In the genomic region with DNA sequence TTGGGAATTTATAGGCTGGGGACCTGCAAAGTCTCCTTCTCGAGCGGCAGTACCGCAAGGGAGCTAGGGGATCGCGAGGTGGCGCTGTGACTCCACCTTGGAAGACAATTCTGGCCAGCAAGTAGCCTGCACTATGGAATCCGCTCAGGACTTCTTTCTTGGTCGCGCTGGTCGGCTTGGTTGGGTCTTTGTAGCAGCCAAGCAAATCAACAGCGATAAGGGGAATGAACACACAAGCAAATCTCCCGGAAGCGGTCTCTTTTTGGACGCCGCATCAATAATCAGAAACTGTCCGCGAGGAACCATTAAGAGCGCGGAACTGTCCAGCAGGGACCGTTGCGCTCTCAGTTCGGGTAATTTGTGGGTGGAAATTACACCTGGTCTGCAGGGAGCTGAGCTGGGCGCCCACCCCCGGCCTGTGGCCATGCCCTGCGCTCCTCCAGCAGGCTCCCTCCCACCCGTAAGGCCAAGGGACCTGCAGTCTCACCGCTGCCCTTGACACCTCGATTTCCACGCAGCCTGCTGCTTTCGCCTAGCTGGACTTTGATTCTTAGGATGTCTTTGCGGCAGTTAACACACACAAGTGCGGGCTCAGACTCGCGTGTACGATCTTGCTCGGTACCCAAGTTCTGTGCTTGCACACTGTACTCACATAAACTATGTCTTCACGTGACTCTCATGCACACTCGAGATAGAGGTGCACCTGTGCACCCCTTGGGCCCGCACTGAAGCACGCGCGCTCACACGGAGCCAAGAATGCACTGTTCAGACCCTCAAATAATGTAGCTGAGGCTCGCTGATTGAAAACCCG, we compare ENCODE assay signal across 8 mouse cellular contexts. TPM values are rescaled to one million over a fixed set of nuclear protein-coding genes. Genes with fewer than 3 reads are reported as not detected.
DNase-seq lines count a peak whose midpoint lies in the region; ATAC-seq and TF ChIP-seq lines count a peak whose summit lies in the region.

No protein-coding gene starts in this region.

- TF ChIP-seq POLR2A in olfactory bulb, adult 2 months (IDR thresholded peaks at IDR 0.05; ENCODE audit: insufficient read depth, low read depth, low read length), result no peak

- H3K4me1 ChIP-seq in forebrain, embryonic 14.5 days (ENCODE audit: control insufficient read depth, insufficient read depth, low read length), result peaks cover 12% of the 10 kb centered on the region
- peaks cover 14% of the 10 kb centered on the region for H3K4me1 ChIP-seq in olfactory bulb, adult 2 months (ENCODE audit: control insufficient read depth, insufficient read depth, low read length)

- intact Hi-C loops in heart, postnatal 14 days (cut with DNase I), result loop anchor here (1.0 to 10.0 kb wide), 3 partner anchors 397 to 1274 kb away; no protein-coding TSS in a partner anchor

- H3K9me3 ChIP-seq in forebrain, embryonic 14.5 days (replicated peaks; ENCODE audit: control insufficient read depth, low read length), result no peaks in the 10 kb centered on the region

- ATAC-seq in forebrain, embryonic 14.5 days, result peak; percentile 91

- H3K27ac ChIP-seq in forebrain, embryonic 14.5 days (ENCODE audit: low read depth, low read length), result no peak overlapping the region
- H3K27ac ChIP-seq in olfactory bulb, adult 2 months (ENCODE audit: insufficient read depth, low read depth, low read length), result no peak overlapping the region

- H3K9ac ChIP-seq in forebrain, embryonic 14.5 days (ENCODE audit: low read length), result peak overlapping the region; percentile 50; the same call in 1 of the 2 replicates

- H3K4me2 ChIP-seq in forebrain, embryonic 14.5 days (ENCODE audit: low read length), result peak overlapping the region; percentile 82

- TF ChIP-seq CTCF in olfactory bulb, adult 2 months (IDR thresholded peaks at IDR 0.05; ENCODE audit: insufficient read depth, low read depth, low read length), result peak; percentile 94

- under 1% methylated on average over 45 of the region's 45 CpGs for WGBS in forebrain, embryonic 14.5 days
- WGBS in olfactory bulb, adult 2 months, result 1% methylated on average over 45 of the region's 45 CpGs

- no peaks in the 10 kb centered on the region for H3K36me3 ChIP-seq in forebrain, embryonic 14.5 days (ENCODE audit: control insufficient read depth, insufficient read depth, low read length)

- peaks cover 55% of the 10 kb centered on the region for H3K27me3 ChIP-seq in forebrain, embryonic 14.5 days (replicated peaks; ENCODE audit: control insufficient read depth, insufficient read depth, low read length)

- peak; percentile 84 for DNase-seq in CD4-positive, CD25-positive, alpha-beta regulatory T cell, adult 2 months (ENCODE audit: low read depth, low spot score)
- peak; percentile 32 for DNase-seq in c-Kit-positive CD71-positive TER-119-negative erythroid progenitor cells, embryonic 14.5 days (ENCODE audit: low read depth)
- peak; percentile 95 for DNase-seq in forebrain, embryonic 14.5 days (ENCODE audit: low spot score)
- DNase-seq in heart, postnatal 14 days, result peak; percentile 89 to 92
- DNase-seq in layer of hippocampus, adult 18-20 months (ENCODE audit: low spot score in 2 of 2), result peak; percentile 75 to 87
- DNase-seq in lung, adult 18-20 months, result peak; percentile 80 to 83
- peak; percentile 41 to 52 for DNase-seq in thymus, adult 18-20 months

- peak overlapping the region; percentile 37 for H3K4me3 ChIP-seq in forebrain, embryonic 14.5 days (ENCODE audit: low read depth, low read length)
- H3K4me3 ChIP-seq in olfactory bulb, adult 2 months (ENCODE audit: insufficient read depth, low read depth, low read length), result peak overlapping the region; percentile 23

RNA-seq across cellular contexts. Expression of a gene that starts 5.9 kb away (rescaled TPM):
- 30.7 and 37.6 TPM in 2 replicates for polyA plus RNA-seq in forebrain, embryonic 14.5 days (2014; fragmentation: Nextera tagmentation; extraction: Ambion mirVana)
- total RNA-seq in heart, postnatal 14 days (2021), result 10 to 100 TPM; 19.7 to 22.8 TPM
- 1 to 10 TPM; 2.7 TPM for total RNA-seq in layer of hippocampus, adult 18-20 months (2021)
- not detected in 2 replicates for polyA plus RNA-seq in olfactory bulb, adult 2 months (2012; ENCODE audit: insufficient read depth, insufficient read length, low replicate concordance, missing spikeins)

Comparison
In these comparisons a context has a peak if more than half of its experiments do, and no peak if none do; other contexts are left out.
1. DNase-seq: peak in every context shown above with its lines; median percentile 95 in forebrain, embryonic 14.5 days; 90 in heart, postnatal 14 days; 84 in CD4-positive, CD25-positive, alpha-beta regulatory T cell, adult 2 months; 82 in lung, adult 18-20 months; 81 in layer of hippocampus, adult 18-20 months; 46 in thymus, adult 18-20 months; 32 in c-Kit-positive CD71-positive TER-119-negative erythroid progenitor cells, embryonic 14.5 days.
2. RNA of a gene that starts 5.9 kb away (total RNA-seq): 19.7 to 22.8 TPM in heart, postnatal 14 days; 2.7 TPM in layer of hippocampus, adult 18-20 months; every median in the first group is over 4 times any median in the second.